Mouse (Mus musculus) CH12.LX (cell line): ENCODE data around the gene Ctnna3. TPM values are rescaled to one million over a fixed set of nuclear protein-coding genes. Genes with fewer than 3 reads are reported as not detected.

Experiments
- DNase-seq: peaks from one replicate; pipeline ENCODE4 v3.0.0-alpha.2; 2013; ENCODE audit errors: extremely low read depth
- H3K27ac ChIP-seq: 2 replicates; pipeline ENCODE4 v1.5.1; 2012; ENCODE audit warnings: low read depth, mild to moderate bottlenecking, control low read depth, moderate library complexity; ENCODE audit not compliant: insufficient read depth
- H3K27me3 ChIP-seq: replicated peaks from 2 replicates; pipeline ENCODE3; 2012; ENCODE audit warnings: inconsistent platforms
- H3K36me3 ChIP-seq, 2 experiments: replicated peaks in 1 of 2; 2 replicates each; pipeline versions ENCODE3 to v1.6.1; 2012; ENCODE audit warnings: inconsistent platforms in 1 of 2, low read length in 1 of 2, mild to moderate bottlenecking in 1 of 2, mixed read lengths in 1 of 2, moderate library complexity in 1 of 2; ENCODE audit not compliant: control insufficient read depth in 1 of 2, insufficient read depth in 1 of 2
- H3K4me1 ChIP-seq, 2 experiments: 2 replicates each; pipeline ENCODE4 v1.6.1; 2012; ENCODE audit warnings: inconsistent platforms in 1 of 2, moderate library complexity in 1 of 2; ENCODE audit not compliant: insufficient read depth in 2 of 2, control insufficient read depth in 1 of 2
- H3K4me2 ChIP-seq: 2 replicates; pipeline ENCODE4 v1.6.1; 2012; ENCODE audit warnings: low read depth, mild to moderate bottlenecking, control low read depth; ENCODE audit not compliant: poor library complexity, insufficient read depth, severe bottlenecking
- H3K4me3 ChIP-seq, 3 experiments: fragments of 150-350 bp in 1 of 3; sonication (generic) in 1 of 3; replicated peaks in 1 of 3; 2 replicates each; pipeline versions ENCODE3 to v1.5.1; 2011 to 2012; ENCODE audit warnings: low read depth in 2 of 3, low read length in 2 of 3, mild to moderate bottlenecking in 2 of 3, moderate library complexity in 2 of 3, control low read depth in 1 of 3, improper control_type of control experiment in 1 of 3, inconsistent platforms in 1 of 3, mixed read lengths in 1 of 3; ENCODE audit not compliant: poor library complexity in 1 of 3
- H3K79me2 ChIP-seq: replicated peaks from 2 replicates; pipeline ENCODE4 v1.6.1; 2012; ENCODE audit warnings: mild to moderate bottlenecking, moderate library complexity; ENCODE audit not compliant: control insufficient read depth, poor library complexity, insufficient read depth, severe bottlenecking; ENCODE audit errors: extremely low read depth
- H3K9ac ChIP-seq: 2 replicates; pipeline ENCODE4 v1.6.1; 2012; ENCODE audit warnings: low read depth, mild to moderate bottlenecking, control low read depth, moderate library complexity; ENCODE audit not compliant: insufficient read depth
- H3K9me3 ChIP-seq: replicated peaks from 2 replicates; pipeline ENCODE3; 2012; ENCODE audit warnings: low read length, inconsistent platforms, mixed read lengths
- BHLHE40 ChIP-seq: IDR thresholded peaks from 2 replicates; pipeline ENCODE4 v1.6.1; 2011; ENCODE audit warnings: mild to moderate bottlenecking, low read depth, low read length, improper control_type of control experiment
- CTCF ChIP-seq, 2 experiments: IDR thresholded peaks in 1 of 2; conservative IDR thresholded peaks in 1 of 2; 2 replicates each; pipeline ENCODE4 v1.5.1; 2011 to 2012; ENCODE audit warnings: low read depth in 2 of 2, low read length in 2 of 2, improper control_type of control experiment in 1 of 2, inconsistent platforms in 1 of 2, mild to moderate bottlenecking in 1 of 2, moderate library complexity in 1 of 2
- E2F4 ChIP-seq: IDR thresholded peaks from 2 replicates; pipeline ENCODE4 v1.6.1; 2011; ENCODE audit warnings: low read depth, low read length, improper control_type of control experiment; ENCODE audit not compliant: insufficient replicate concordance
- ELF1 ChIP-seq: IDR thresholded peaks from 2 replicates; pipeline ENCODE4 v1.6.1; 2014; ENCODE audit warnings: low read depth, mild to moderate bottlenecking, inconsistent platforms, low read length, improper control_type of control experiment
- EP300 ChIP-seq: IDR thresholded peaks from 2 replicates; pipeline ENCODE4 v1.6.1; 2011; ENCODE audit warnings: low read length, improper control_type of control experiment
- ETS1 ChIP-seq: conservative IDR thresholded peaks from 2 replicates; pipeline ENCODE4 v1.6.1; 2012; ENCODE audit warnings: low read depth, mild to moderate bottlenecking, inconsistent platforms, low read length, improper control_type of control experiment, moderate library complexity
- GABPA ChIP-seq: IDR thresholded peaks from 2 replicates; pipeline ENCODE4 v1.6.1; 2012; ENCODE audit warnings: low read depth, low read length, improper control_type of control experiment, inconsistent platforms; ENCODE audit not compliant: insufficient replicate concordance
- HCFC1 ChIP-seq: IDR thresholded peaks from 2 replicates; pipeline ENCODE4 v1.6.1; 2012; ENCODE audit warnings: low read depth, mild to moderate bottlenecking, inconsistent platforms, low read length, improper control_type of control experiment
- IRF4 ChIP-seq: IDR thresholded peaks from 2 replicates; pipeline ENCODE4 v1.6.1; 2014; ENCODE audit warnings: low read depth, mild to moderate bottlenecking, inconsistent platforms, low read length, improper control_type of control experiment
- KAT2A ChIP-seq: IDR thresholded peaks from 2 replicates; pipeline ENCODE4 v1.6.1; 2012; ENCODE audit warnings: low read length, improper control_type of control experiment, inconsistent platforms; ENCODE audit not compliant: insufficient replicate concordance
- MAX ChIP-seq: IDR thresholded peaks from 2 replicates; pipeline ENCODE4 v1.6.1; 2011; ENCODE audit warnings: low read length, improper control_type of control experiment
- MAZ ChIP-seq: IDR thresholded peaks from 2 replicates; pipeline ENCODE4 v1.6.1; 2012; ENCODE audit warnings: low read depth, mild to moderate bottlenecking, inconsistent platforms, low read length, improper control_type of control experiment, moderate library complexity
- MYC ChIP-seq: IDR thresholded peaks from 2 replicates; pipeline ENCODE4 v1.6.1; 2011; ENCODE audit warnings: low read depth, mild to moderate bottlenecking, improper control_type of control experiment, low read length
- NELFE ChIP-seq: IDR thresholded peaks from 2 replicates; pipeline ENCODE4 v1.6.1; 2011; ENCODE audit warnings: low read depth, low read length, improper control_type of control experiment
- NRF1 ChIP-seq: IDR thresholded peaks from 2 replicates; pipeline ENCODE4 v1.6.1; 2014; ENCODE audit warnings: low read depth, mild to moderate bottlenecking, inconsistent platforms, low read length, improper control_type of control experiment, moderate library complexity
- PAX5 ChIP-seq: IDR thresholded peaks from 2 replicates; pipeline ENCODE4 v1.6.1; 2012; ENCODE audit warnings: low read length, inconsistent platforms, mixed read lengths
- POLR2AphosphoS2 ChIP-seq: IDR thresholded peaks from 2 replicates; pipeline ENCODE4 v1.6.1; 2011; ENCODE audit warnings: low read depth, low read length, improper control_type of control experiment
- RAD21 ChIP-seq: IDR thresholded peaks from 2 replicates; pipeline ENCODE4 v1.6.1; 2011; ENCODE audit warnings: low read depth, mild to moderate bottlenecking, low read length, improper control_type of control experiment, moderate library complexity
- SIN3A ChIP-seq: IDR thresholded peaks from 2 replicates; pipeline ENCODE4 v1.6.1; 2012; ENCODE audit warnings: low read length, improper control_type of control experiment, inconsistent platforms
- TCF12 ChIP-seq: IDR thresholded peaks from 2 replicates; pipeline ENCODE4 v1.6.1; 2014; ENCODE audit warnings: low read depth, mild to moderate bottlenecking, inconsistent platforms, low read length, improper control_type of control experiment
- UBTF ChIP-seq: IDR thresholded peaks from 2 replicates; pipeline ENCODE4 v1.6.1; 2012; ENCODE audit warnings: low read depth, mild to moderate bottlenecking, inconsistent platforms, low read length, improper control_type of control experiment, moderate library complexity
- USF1 ChIP-seq: IDR thresholded peaks from 2 replicates; pipeline ENCODE4 v1.6.1; 2014; ENCODE audit warnings: low read depth, mild to moderate bottlenecking, inconsistent platforms, low read length, improper control_type of control experiment
- ZC3H11A ChIP-seq: IDR thresholded peaks from 2 replicates; pipeline ENCODE4 v1.6.1; 2012; ENCODE audit warnings: low read depth, mild to moderate bottlenecking, inconsistent platforms, low read length, improper control_type of control experiment
- dilution Hi-C: fragments of 300-500 bp; cut with MboI; formaldehyde crosslinking; loops from 2 replicates; pipeline ENCODE4 v1.14.3; 2020; ENCODE audit warnings: low sequenced_read_pairs; ENCODE audit not compliant: extremely low pct_unique_long_range_greater_than_20kb, extremely low pct_ligation_motif_present
- in situ Hi-C: fragments of 300-500 bp; cut with MboI; formaldehyde crosslinking; loops from 3 replicates; pipeline ENCODE4 v1.14.3; 2019; ENCODE audit warnings: low sequenced_read_pairs, low pct_ligation_motif_present, low pct_unique_long_range_greater_than_20kb, mixed read lengths
- polyA plus RNA-seq: library from polyadenylated mRNA; unstranded; fragments of >175 nt; gene quantifications from 2 replicates; pipeline ENCODE4 v1.2.1, GENCODE M21; 2012; ENCODE audit warnings: low read depth; ENCODE audit not compliant: insufficient read length
- total RNA-seq, 2 experiments: library from RNA; depleted of rRNA; stranded (reverse); fragments of 300-350 nt in 1 of 2; fragments of >200 nt in 1 of 2; gene quantifications; 2 replicates each; pipeline ENCODE4 v1.2.3; 2012 to 2014

Gene Ctnna3
- total and polyA plus RNA-seq, 3 experiments, result 0.09 TPM; not detected in 2

GRCm38 (mm10) chr10:63786390-63786789, 356.5 kb downstream of the Ctnna3 start:
- H3K27ac ChIP-seq, result no peak overlapping the region
- dilution Hi-C loops (no loop called here), in situ Hi-C loops (no loop called here)
- H3K9me3 ChIP-seq, result peaks cover 31% of the 10 kb centered on the region
- no peaks in the 10 kb centered on the region for H3K4me1 ChIP-seq
- H3K79me2 ChIP-seq, result no peaks in the 10 kb centered on the region
- no peaks in the 10 kb centered on the region for H3K27me3 ChIP-seq
- no peak for DNase-seq
- TF ChIP-seq IRF4, result no peak
- no peak for TF ChIP-seq NELFE
- TF ChIP-seq USF1, result no peak
- TF ChIP-seq MYC, result no peak
- TF ChIP-seq E2F4, result no peak
- TF ChIP-seq ZC3H11A, result no peak
- H3K9ac ChIP-seq, result no peak overlapping the region
- no peaks in the 10 kb centered on the region for H3K36me3 ChIP-seq
- no peak overlapping the region for H3K4me2 ChIP-seq
- H3K4me3 ChIP-seq, result no peak overlapping the region

- in situ Hi-C loops, result no loop called here
- no peak overlapping the region for H3K9ac ChIP-seq
- H3K4me1 ChIP-seq, result no peaks in the 10 kb centered on the region
- H3K36me3 ChIP-seq, result no peaks in the 10 kb centered on the region
- H3K9me3 ChIP-seq, result peaks cover 57% of the 10 kb centered on the region
- H3K4me3 ChIP-seq, result no peak overlapping the region
- TF ChIP-seq MYC (no peak), NELFE (no peak), ETS1 (no peak), ELF1 (no peak)
- TF ChIP-seq, all 38 proteins: peak for 0
- no peak overlapping the region for H3K4me2 ChIP-seq
- H3K27ac ChIP-seq, result no peak overlapping the region
- dilution Hi-C loops, result no loop called here
- H3K27me3 ChIP-seq, result no peaks in the 10 kb centered on the region
- H3K79me2 ChIP-seq, result no peaks in the 10 kb centered on the region
- no peak for DNase-seq
Measured at GRCm38 (mm10) chr10:63803909-63804308, 374.0 kb downstream of the Ctnna3 start.

- Histone ChIP-seq H3K9me3 (peaks cover 60% of the 10 kb centered on the region), H3K27ac (no peak overlapping the region), H3K36me3 (no peaks in the 10 kb centered on the region), H3K9ac (no peak overlapping the region), H3K4me1 (no peaks in the 10 kb centered on the region), H3K27me3 (no peaks in the 10 kb centered on the region), H3K79me2 (no peaks in the 10 kb centered on the region), H3K4me2 (no peak overlapping the region), H3K4me3 (no peak overlapping the region)
- TF ChIP-seq UBTF, result no peak
- TF ChIP-seq USF1, result no peak
- TF ChIP-seq TCF12, result no peak
- no peak for TF ChIP-seq GABPA
- TF ChIP-seq IRF4, result no peak
- no peak for TF ChIP-seq BHLHE40
- TF ChIP-seq SIN3A, result no peak
- TF ChIP-seq KAT2A, result no peak
- TF ChIP-seq POLR2AphosphoS2, result no peak
- no peak for TF ChIP-seq EP300
- TF ChIP-seq MAZ, result no peak
- no peak for TF ChIP-seq NRF1
- TF ChIP-seq ETS1, result no peak
- TF ChIP-seq RAD21, result no peak
- TF ChIP-seq MAX, result no peak
- no peak for TF ChIP-seq MYC
- TF ChIP-seq CTCF (conservative IDR thresholded peaks at IDR 0.05 in 1 of 2, IDR thresholded peaks at IDR 0.05 in 1 of 2; ENCODE audit: low read depth in 2 of 2, low read length in 2 of 2), result no peak
- no peak for TF ChIP-seq HCFC1
- TF ChIP-seq PAX5, result no peak
- DNase-seq, result no peak
- in situ Hi-C loops (no loop called here), dilution Hi-C loops (no loop called here)
Measured at GRCm38 (mm10) chr10:63805551-63805950, 375.7 kb downstream of the Ctnna3 start.
